Mouse (Mus musculus): Measurements from ENCODE around the gene Hecw1. TPM values are rescaled to one million over a fixed set of nuclear protein-coding genes. Genes with fewer than 3 reads are reported as not detected.
"Not testable (repeated sequence)": the region's sequence is repeated elsewhere in the genome, so short reads cannot be mapped to it uniquely, and the experiment has no call there.

The Hecw1 gene
- polyA plus RNA-seq, 1 experiment, result not detected

- Histone ChIP-seq H3K4me1 (ENCODE audit: control insufficient read depth, insufficient read depth, insufficient read length, low read length) (no peaks in the 10 kb centered on the region), H3K36me3 (ENCODE audit: control insufficient read depth, insufficient read depth, low read length) (no peaks in the 10 kb centered on the region), H3K27ac (ENCODE audit: insufficient read depth, low read depth, low read length) (no peak overlapping the region), H3K27me3 (ENCODE audit: control insufficient read depth, insufficient read depth, low read length) (no peaks in the 10 kb centered on the region), H3K4me3 (ENCODE audit: low read depth, low read length) (no peak overlapping the region)
- TF ChIP-seq POLR2A (IDR thresholded peaks at IDR 0.05; ENCODE audit: low read depth, low read length) (no peak), CTCF (IDR thresholded peaks at IDR 0.05; ENCODE audit: extremely low read depth, insufficient read length, insufficient replicate concordance, low read depth, low read length) (no peak)
- WGBS, result 36% methylated on average over 1 of the region's 1 CpGs
Observed at GRCm38 (mm10) chr13:14290016-14290415, 233.0 kb downstream of the Hecw1 start.

GRCm38 (mm10) chr13:14271476-14271875 lies 251.6 kb downstream of the Hecw1 start:
- no peaks in the 10 kb centered on the region for H3K27me3 ChIP-seq (ENCODE audit: control insufficient read depth, insufficient read depth, low read length)
- no peaks in the 10 kb centered on the region for H3K36me3 ChIP-seq (ENCODE audit: control insufficient read depth, insufficient read depth, low read length)
- no peak for TF ChIP-seq CTCF (IDR thresholded peaks at IDR 0.05; ENCODE audit: extremely low read depth, insufficient read length, insufficient replicate concordance, low read depth, low read length)
- no peak for TF ChIP-seq POLR2A (IDR thresholded peaks at IDR 0.05; ENCODE audit: low read depth, low read length)
- no peaks in the 10 kb centered on the region for H3K4me1 ChIP-seq (ENCODE audit: control insufficient read depth, insufficient read depth, insufficient read length, low read length)
- H3K27ac ChIP-seq (ENCODE audit: insufficient read depth, low read depth, low read length), result no peak overlapping the region
- H3K4me3 ChIP-seq (ENCODE audit: low read depth, low read length), result no peak overlapping the region

GRCm38 (mm10) chr13:14260939-14261338 lies 262.1 kb downstream of the Hecw1 start:
- H3K27me3 ChIP-seq (ENCODE audit: control insufficient read depth, insufficient read depth, low read length); H3K36me3 ChIP-seq (ENCODE audit: control insufficient read depth, insufficient read depth, low read length); H3K4me1 ChIP-seq (ENCODE audit: control insufficient read depth, insufficient read depth, insufficient read length, low read length); H3K4me3 ChIP-seq (ENCODE audit: low read depth, low read length); H3K27ac ChIP-seq (ENCODE audit: insufficient read depth, low read depth, low read length): not testable (repeated sequence)
- WGBS, result 27% methylated on average over 9 of the region's 9 CpGs

- H3K4me1 ChIP-seq (ENCODE audit: control insufficient read depth, insufficient read depth, insufficient read length, low read length), result no peaks in the 10 kb centered on the region
- no peak overlapping the region for H3K27ac ChIP-seq (ENCODE audit: insufficient read depth, low read depth, low read length)
- no peaks in the 10 kb centered on the region for H3K27me3 ChIP-seq (ENCODE audit: control insufficient read depth, insufficient read depth, low read length)
- 58% methylated on average over 2 of the region's 2 CpGs for WGBS
- TF ChIP-seq CTCF (IDR thresholded peaks at IDR 0.05; ENCODE audit: extremely low read depth, insufficient read length, insufficient replicate concordance, low read depth, low read length) (no peak), POLR2A (IDR thresholded peaks at IDR 0.05; ENCODE audit: low read depth, low read length) (no peak)
- no peaks in the 10 kb centered on the region for H3K36me3 ChIP-seq (ENCODE audit: control insufficient read depth, insufficient read depth, low read length)
- no peak overlapping the region for H3K4me3 ChIP-seq (ENCODE audit: low read depth, low read length)
Observed at GRCm38 (mm10) chr13:14245946-14246345, 277.1 kb downstream of the Hecw1 start.

GRCm38 (mm10) chr13:14179669-14180068 lies 343.4 kb downstream of the Hecw1 start:
- 91% methylated on average over 3 of the region's 3 CpGs for WGBS
- H3K4me3 ChIP-seq (ENCODE audit: low read depth, low read length), result no peak overlapping the region
- no peak overlapping the region for H3K27ac ChIP-seq (ENCODE audit: insufficient read depth, low read depth, low read length)
- no peaks in the 10 kb centered on the region for H3K4me1 ChIP-seq (ENCODE audit: control insufficient read depth, insufficient read depth, insufficient read length, low read length)
- H3K27me3 ChIP-seq (ENCODE audit: control insufficient read depth, insufficient read depth, low read length), result no peaks in the 10 kb centered on the region
- TF ChIP-seq CTCF (IDR thresholded peaks at IDR 0.05; ENCODE audit: extremely low read depth, insufficient read length, insufficient replicate concordance, low read depth, low read length) (no peak), POLR2A (IDR thresholded peaks at IDR 0.05; ENCODE audit: low read depth, low read length) (no peak)
- peaks cover 11% of the 10 kb centered on the region for H3K36me3 ChIP-seq (ENCODE audit: control insufficient read depth, insufficient read depth, low read length)

GRCm38 (mm10) chr13:14177989-14178388 lies 345.0 kb downstream of the Hecw1 start:
- no peak overlapping the region for H3K27ac ChIP-seq (ENCODE audit: insufficient read depth, low read depth, low read length)
- WGBS, result 85% methylated on average over 1 of the region's 1 CpGs
- TF ChIP-seq CTCF (IDR thresholded peaks at IDR 0.05; ENCODE audit: extremely low read depth, insufficient read length, insufficient replicate concordance, low read depth, low read length), result no peak
- no peak for TF ChIP-seq POLR2A (IDR thresholded peaks at IDR 0.05; ENCODE audit: low read depth, low read length)
- peaks cover 9% of the 10 kb centered on the region; the same call in 1 of the 2 replicates for H3K36me3 ChIP-seq (ENCODE audit: control insufficient read depth, insufficient read depth, low read length)
- H3K4me3 ChIP-seq (ENCODE audit: low read depth, low read length), result no peak overlapping the region
- H3K4me1 ChIP-seq (ENCODE audit: control insufficient read depth, insufficient read depth, insufficient read length, low read length), result no peaks in the 10 kb centered on the region
- no peaks in the 10 kb centered on the region for H3K27me3 ChIP-seq (ENCODE audit: control insufficient read depth, insufficient read depth, low read length)

Other genes with a start within 250 kb of the Hecw1 start
- 1.8 and 2.4 TPM in 2 replicates for gene Mrpl32, start 89.9 kb upstream of the Hecw1 start, polyA plus RNA-seq (2012; rRNA removed)
- gene Psma2, start 90.0 kb upstream of the Hecw1 start, polyA plus RNA-seq (2012; rRNA removed), result 11.8 and 24.8 TPM in 2 replicates
- 0.95 and 1.6 TPM in 2 replicates for gene AW209491, start 106.9 kb upstream of the Hecw1 start, polyA plus RNA-seq (2012; rRNA removed)